Mouse (Mus musculus): ENCODE results near the gene Sept4.

DNA sequence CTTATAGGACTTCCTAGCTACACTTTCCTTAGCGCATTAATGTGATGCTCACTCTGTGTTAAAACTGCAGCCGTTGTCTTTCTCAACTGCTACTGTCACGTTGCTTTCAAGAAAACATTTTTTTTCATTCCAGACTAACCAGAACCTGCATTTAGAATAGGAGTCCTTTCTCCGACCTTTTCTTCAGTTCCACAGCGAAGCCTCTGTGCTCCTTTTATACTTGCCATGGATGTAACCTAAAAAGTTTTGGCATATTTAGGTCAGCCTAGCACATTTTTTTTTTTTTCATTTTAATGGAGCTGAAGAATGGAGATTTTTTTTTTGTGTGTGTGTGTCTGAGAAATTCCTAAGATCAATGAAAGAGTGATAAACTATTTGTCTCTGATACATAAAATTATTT is 46.8 kb downstream of the Sept4 start:
- TF ChIP-seq CHD2 (IDR thresholded peaks at IDR 0.05; ENCODE audit: low read depth, low read length) (no peak), MAFK (IDR thresholded peaks at IDR 0.05; ENCODE audit: insufficient read depth, low read depth, low read length) (no peak), ZNF384 (IDR thresholded peaks at IDR 0.05; ENCODE audit: low read depth, low read length) (no peak), HCFC1 (IDR thresholded peaks at IDR 0.05; ENCODE audit: borderline replicate concordance, insufficient read depth, low read length) (no peak)
